In genomic region chr3:154652581-154653420, GRCm38 (mm10) we compare ENCODE assay signal across 7 mouse cellular contexts. TPM values are rescaled to one million over a fixed set of nuclear protein-coding genes. Genes with fewer than 3 reads are reported as not detected.
DNase-seq lines count a peak whose midpoint lies in the region; ATAC-seq and TF ChIP-seq lines count a peak whose summit lies in the region.

No protein-coding gene starts in this region.

- H3K27ac ChIP-seq in bone marrow macrophage, adult 2 months (ENCODE audit: insufficient read depth, low read depth, low read length) = no peak overlapping the region
- H3K27ac ChIP-seq in embryonic fibroblast, embryonic 13.5 days (ENCODE audit: insufficient read depth, low read length) = no peak overlapping the region
- H3K27ac ChIP-seq in hindbrain, embryonic 15.5 days (replicated peaks) = peak overlapping the region; percentile 7; the same call in 1 of the 2 replicates
- H3K27ac ChIP-seq in left cerebral cortex, adult 2 months = no peak overlapping the region; the same call in 1 of the 2 replicates

- H3K4me2 ChIP-seq in hindbrain, embryonic 15.5 days = peak overlapping the region; percentile 18; the same call in 1 of the 2 replicates

- intact Hi-C loops in left cerebral cortex, adult 2 months (cut with DNase I) = loop anchor here (5.0 kb wide), 2 partner anchors 164 to 1910 kb away; partner anchors contain the start of gene Negr1

- ATAC-seq in hindbrain, embryonic 15.5 days (ENCODE audit: low FRiP score, low read depth) = peak; percentile 81
- 0 out of 2 replicates have a peak, but pooled peaks have one; percentile 27 for ATAC-seq in megakaryocyte, adult 5-6 weeks (ENCODE audit: poor library complexity, severe bottlenecking)

- H3K9ac ChIP-seq in hindbrain, embryonic 15.5 days = no peak overlapping the region

- H3K36me3 ChIP-seq in hindbrain, embryonic 15.5 days = no peaks in the 10 kb centered on the region

- no peaks in the 10 kb centered on the region for H3K9me3 ChIP-seq in hindbrain, embryonic 15.5 days

- no peak for TF ChIP-seq POLR2A in bone marrow macrophage, adult 2 months (IDR thresholded peaks at IDR 0.05; ENCODE audit: borderline replicate concordance, low read depth, low read length)
- no peak for TF ChIP-seq POLR2A in embryonic fibroblast, embryonic 13.5 days (IDR thresholded peaks at IDR 0.05; ENCODE audit: low read depth, low read length)

- 43% methylated on average over 24 of the region's 24 CpGs for WGBS in hindbrain, embryonic 15.5 days

- peak; percentile 93 for TF ChIP-seq CTCF in bone marrow macrophage, adult 2 months (IDR thresholded peaks at IDR 0.05; ENCODE audit: low read depth, low read length)
- peak; percentile 88 for TF ChIP-seq CTCF in embryonic fibroblast, embryonic 13.5 days (IDR thresholded peaks at IDR 0.05; ENCODE audit: borderline replicate concordance, insufficient read depth, low read length)
- peak; percentile 90 for TF ChIP-seq CTCF in left cerebral cortex, adult 2 months (IDR thresholded peaks at IDR 0.05)

- DNase-seq in Muller cell, postnatal 12 days (ENCODE audit: inconsistent ontology term) = peak; percentile 65
- peak; percentile 83 to 87 for DNase-seq in left cerebral cortex, adult 2 months (ENCODE audit: extremely low spot score in 1 of 2, low spot score in 2 of 2)
- peak; percentile 79 for DNase-seq in right cerebral cortex, postnatal 25 days

- H3K4me3 ChIP-seq in bone marrow macrophage, adult 2 months (ENCODE audit: insufficient read depth, low read length) = no peak overlapping the region
- no peak overlapping the region for H3K4me3 ChIP-seq in embryonic fibroblast, embryonic 13.5 days (ENCODE audit: insufficient read depth, low read length)
- no peak overlapping the region for H3K4me3 ChIP-seq in hindbrain, embryonic 15.5 days
- no peak overlapping the region for H3K4me3 ChIP-seq in left cerebral cortex, adult 2 months

- H3K4me1 ChIP-seq in bone marrow macrophage, adult 2 months (ENCODE audit: control insufficient read depth, insufficient read depth, low read length) = no peaks in the 10 kb centered on the region
- no peaks in the 10 kb centered on the region for H3K4me1 ChIP-seq in embryonic fibroblast, embryonic 13.5 days (ENCODE audit: control insufficient read depth, insufficient read depth, low read length)
- peaks cover 14% of the 10 kb centered on the region; the same call in 1 of the 2 replicates for H3K4me1 ChIP-seq in hindbrain, embryonic 15.5 days (replicated peaks)

- H3K27me3 ChIP-seq in hindbrain, embryonic 15.5 days = peaks cover 4% of the 10 kb centered on the region; the same call in 1 of the 2 replicates

RNA-seq across cellular contexts. Expression of gene Erich3, which starts 10.9 kb away (rescaled TPM):
- polyA plus RNA-seq in bone marrow macrophage, adult 2 months (2012; ENCODE audit: insufficient read depth, insufficient read length, missing spikeins) = not detected in 2 replicates
- 0.15 and 0.35 TPM in 2 replicates for polyA plus RNA-seq in embryonic fibroblast, embryonic 13.5 days (2011; ENCODE audit: insufficient read length, low read depth, missing spikeins)
- polyA plus RNA-seq in hindbrain, embryonic 15.5 days (2015; fragmentation: Nextera tagmentation; extraction: Ambion mirVana) = 2.2 TPM in 2 replicates
- total RNA-seq in left cerebral cortex, adult 2 months (2021) = 10 to 100 TPM in 1 of 2 experiments, 1 to 10 TPM in 1; 9.0 to 11.6 TPM
- not detected in 2 replicates for total RNA-seq in megakaryocyte, adult 5-6 weeks (2015)
- total RNA-seq in megakaryocyte, adult 5-6 weeks (2017) = 0.04 TPM in 1 of 2 replicates, not detected in the other

RNA-seq across cellular contexts. Expression of gene Tyw3, which starts 55.9 kb away (rescaled TPM):
- polyA plus RNA-seq in bone marrow macrophage, adult 2 months (2012; ENCODE audit: insufficient read depth, insufficient read length, missing spikeins) = 3.8 and 3.9 TPM in 2 replicates
- polyA plus RNA-seq in embryonic fibroblast, embryonic 13.5 days (2011; ENCODE audit: insufficient read length, low read depth, missing spikeins) = 2.9 and 5.7 TPM in 2 replicates
- 11.5 and 11.9 TPM in 2 replicates for polyA plus RNA-seq in hindbrain, embryonic 15.5 days (2015; fragmentation: Nextera tagmentation; extraction: Ambion mirVana)
- total RNA-seq in left cerebral cortex, adult 2 months (2021) = 10 to 100 TPM; 13.0 to 16.9 TPM
- 1.6 and 2.2 TPM in 2 replicates for total RNA-seq in megakaryocyte, adult 5-6 weeks (2015)
- total RNA-seq in megakaryocyte, adult 5-6 weeks (2017) = 1.9 and 2.7 TPM in 2 replicates

RNA-seq across cellular contexts. Expression of gene Cryz, which starts 56.3 kb away (rescaled TPM):
- 6.5 and 11.8 TPM in 2 replicates for polyA plus RNA-seq in bone marrow macrophage, adult 2 months (2012; ENCODE audit: insufficient read depth, insufficient read length, missing spikeins)
- polyA plus RNA-seq in embryonic fibroblast, embryonic 13.5 days (2011; ENCODE audit: insufficient read length, low read depth, missing spikeins) = 16.7 and 22.6 TPM in 2 replicates
- 9.3 and 12.0 TPM in 2 replicates for polyA plus RNA-seq in hindbrain, embryonic 15.5 days (2015; fragmentation: Nextera tagmentation; extraction: Ambion mirVana)
- total RNA-seq in left cerebral cortex, adult 2 months (2021) = 10 to 100 TPM; 15.5 to 21.8 TPM
- total RNA-seq in megakaryocyte, adult 5-6 weeks (2015) = 0.93 and 1.0 TPM in 2 replicates
- 1.3 and 3.7 TPM in 2 replicates for total RNA-seq in megakaryocyte, adult 5-6 weeks (2017)
